Mouse (Mus musculus): ENCODE results near the gene Pik3r4.

DNA sequence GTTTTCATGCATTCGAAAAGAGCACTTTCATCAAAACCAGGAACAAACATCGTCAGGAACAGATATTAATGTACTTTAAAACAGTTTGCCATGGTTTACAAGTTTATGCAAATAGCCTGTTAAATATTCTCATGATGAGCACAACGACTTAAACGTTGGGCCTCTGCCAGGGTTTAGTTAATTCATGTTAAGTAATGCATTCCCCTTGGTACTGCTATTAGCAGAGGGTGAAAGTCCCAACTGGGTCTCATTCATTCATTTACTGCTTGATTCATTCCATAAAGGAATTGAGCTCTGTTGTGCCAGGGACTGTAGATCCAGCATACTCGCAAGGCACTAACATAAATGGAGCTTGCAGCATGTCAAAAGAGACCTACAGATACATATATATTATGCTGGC, 92.4 kb downstream of the Pik3r4 start:
- TF ChIP-seq POLR2A (IDR thresholded peaks at IDR 0.05; ENCODE audit: low read depth, low read length) = no peak
- no peak for TF ChIP-seq CTCF (IDR thresholded peaks at IDR 0.05; ENCODE audit: extremely low read depth, insufficient read length, insufficient replicate concordance, low read depth, low read length)
